Mouse (Mus musculus) stomach, embryonic 16.5 days (tissue): ENCODE measurements around the gene Mapk8ip1. TPM values are rescaled to one million over a fixed set of nuclear protein-coding genes. Genes with fewer than 3 reads are reported as not detected.

Experiments
- ATAC-seq: fragments of 200-750 bp; cut with Nextera tagmentation; 2 replicates; pipeline ENCODE4 v1.8.0; 2017; ENCODE audit warnings: moderate number of reproducible peaks, moderate TSS enrichment; ENCODE audit not compliant: insufficient read depth, low FRiP score
- H3K27ac ChIP-seq: fragments of 300-500 bp; sonication (generic); 2 replicates; pipeline ENCODE4 v1.5.1; 2014; ENCODE audit warnings: low read length
- H3K27me3 ChIP-seq: fragments of 300-500 bp; sonication (generic); 2 replicates; pipeline ENCODE4 v1.6.1; 2014; ENCODE audit warnings: low read length, control low read depth, mixed read lengths; ENCODE audit not compliant: control insufficient read depth, insufficient read depth
- H3K36me3 ChIP-seq: fragments of 300-500 bp; sonication (generic); 2 replicates; pipeline ENCODE4 v1.6.1; 2014; ENCODE audit warnings: low read length; ENCODE audit not compliant: control insufficient read depth, insufficient read depth
- H3K4me1 ChIP-seq: fragments of 300-500 bp; sonication (generic); 2 replicates; pipeline ENCODE4 v1.6.1; 2014; ENCODE audit warnings: low read length, control low read depth, mixed read lengths; ENCODE audit not compliant: control insufficient read depth, insufficient read depth
- H3K4me2 ChIP-seq: fragments of 300-500 bp; sonication (generic); 2 replicates; pipeline ENCODE4 v1.6.1; 2014; ENCODE audit warnings: low read depth, low read length, mixed read lengths
- H3K4me3 ChIP-seq: fragments of 300-500 bp; sonication (generic); replicated peaks from 2 replicates; pipeline ENCODE4 v1.5.1; 2014; ENCODE audit warnings: mild to moderate bottlenecking, low read length
- H3K9ac ChIP-seq: fragments of 300-500 bp; sonication (generic); 2 replicates; pipeline ENCODE4 v1.6.1; 2014; ENCODE audit warnings: low read length
- H3K9me3 ChIP-seq: fragments of 300-500 bp; sonication (generic); replicated peaks from 2 replicates; pipeline ENCODE4 v1.6.1; 2016; ENCODE audit warnings: low read length, control low read depth; ENCODE audit not compliant: control insufficient read depth
- WGBS: fragments of 180-500 bp; shearing (Covaris S2); extraction: QIAGEN DNeasy Blood & Tissue Kit; methylation state at CpG from one replicate; pipeline ENCODE4 v1.1.7; 2014; 5-methylcytosine and 5-hydroxymethylcytosine counted together
- polyA plus RNA-seq: library from polyadenylated mRNA; unstranded; fragments of >200 nt; fragmentation: Nextera tagmentation; extraction: Ambion mirVana; gene quantifications from 2 replicates; pipeline ENCODE4 v1.2.1, GENCODE M21; 2015

Mapk8ip1 gene
- polyA plus RNA-seq, 1 experiment from 2014 or later: 14.9 TPM

- 89% methylated on average over 8 of the region's 8 CpGs for WGBS
- H3K9me3 ChIP-seq: no peaks in the 10 kb centered on the region
- no peaks in the 10 kb centered on the region for H3K27me3 ChIP-seq
- no peak for ATAC-seq
- no peak overlapping the region for H3K27ac ChIP-seq
- H3K4me2 ChIP-seq: no peak overlapping the region
- H3K9ac ChIP-seq: no peak overlapping the region
- H3K4me1 ChIP-seq: no peaks in the 10 kb centered on the region
- H3K4me3 ChIP-seq: no peak overlapping the region
- H3K36me3 ChIP-seq: 0 out of 2 replicates have a peak, but pooled peaks cover 13% of the 10 kb centered on the region
Measured at GRCm38 (mm10) chr2:92361795-92362194, 39.3 kb downstream of the Mapk8ip1 start.

- Histone ChIP-seq H3K9me3 (no peaks in the 10 kb centered on the region), H3K4me3 (no peak overlapping the region), H3K4me2 (no peak overlapping the region), H3K9ac (no peak overlapping the region), H3K27me3 (no peaks in the 10 kb centered on the region), H3K36me3 (0 out of 2 replicates have a peak, but pooled peaks cover 14% of the 10 kb centered on the region), H3K27ac (no peak overlapping the region; the same call in 1 of the 2 replicates), H3K4me1 (no peaks in the 10 kb centered on the region)
- ATAC-seq: peak; percentile 44; the same call in 1 of the 2 replicates
- 29% methylated on average over 12 of the region's 12 CpGs for WGBS
Measured at GRCm38 (mm10) chr2:92360893-92361292, 40.2 kb downstream of the Mapk8ip1 start.

- H3K4me1 ChIP-seq: no peaks in the 10 kb centered on the region
- no peak overlapping the region for H3K4me2 ChIP-seq
- no peaks in the 10 kb centered on the region for H3K27me3 ChIP-seq
- 72% methylated on average over 25 of the region's 25 CpGs for WGBS
- no peak overlapping the region for H3K4me3 ChIP-seq
- H3K36me3 ChIP-seq: 0 out of 2 replicates have a peak, but pooled peaks cover 14% of the 10 kb centered on the region
- H3K27ac ChIP-seq: peak overlapping the region; percentile 34; the same call in 1 of the 2 replicates
- no peak for ATAC-seq
- H3K9me3 ChIP-seq: no peaks in the 10 kb centered on the region
- H3K9ac ChIP-seq: no peak overlapping the region
Measured at GRCm38 (mm10) chr2:92360186-92360823, 40.8 kb downstream of the Mapk8ip1 start.

GRCm38 (mm10) chr2:92359301-92359700, 41.8 kb downstream of the Mapk8ip1 start:
- Histone ChIP-seq H3K27ac (no peak overlapping the region), H3K4me1 (no peaks in the 10 kb centered on the region), H3K9ac (no peak overlapping the region), H3K36me3 (0 out of 2 replicates have a peak, but pooled peaks cover 14% of the 10 kb centered on the region), H3K27me3 (no peaks in the 10 kb centered on the region), H3K4me2 (no peak overlapping the region), H3K4me3 (no peak overlapping the region), H3K9me3 (no peaks in the 10 kb centered on the region)
- ATAC-seq: no peak
- 88% methylated on average over 2 of the region's 2 CpGs for WGBS

GRCm38 (mm10) chr2:92354224-92354623, 46.8 kb downstream of the Mapk8ip1 start:
- H3K9me3 ChIP-seq: no peaks in the 10 kb centered on the region
- H3K36me3 ChIP-seq: 0 out of 2 replicates have a peak, but pooled peaks cover 14% of the 10 kb centered on the region
- WGBS: 57% methylated on average over 6 of the region's 6 CpGs
- no peak overlapping the region for H3K4me3 ChIP-seq
- no peak for ATAC-seq
- H3K4me1 ChIP-seq: no peaks in the 10 kb centered on the region
- H3K4me2 ChIP-seq: no peak overlapping the region
- H3K9ac ChIP-seq: no peak overlapping the region
- H3K27me3 ChIP-seq: no peaks in the 10 kb centered on the region
- H3K27ac ChIP-seq: no peak overlapping the region

- Histone ChIP-seq H3K9ac (no peak overlapping the region), H3K4me3 (no peak overlapping the region), H3K9me3 (no peaks in the 10 kb centered on the region), H3K36me3 (0 out of 2 replicates have a peak, but pooled peaks cover 14% of the 10 kb centered on the region), H3K27ac (no peak overlapping the region), H3K4me1 (no peaks in the 10 kb centered on the region), H3K4me2 (no peak overlapping the region), H3K27me3 (no peaks in the 10 kb centered on the region)
- 90% methylated on average over 5 of the region's 5 CpGs for WGBS
- ATAC-seq: no peak
Measured at GRCm38 (mm10) chr2:92353402-92353801, 47.7 kb downstream of the Mapk8ip1 start.

- H3K9me3 ChIP-seq: no peaks in the 10 kb centered on the region
- WGBS: 45% methylated on average over 5 of the region's 5 CpGs
- no peak for ATAC-seq
- no peaks in the 10 kb centered on the region for H3K36me3 ChIP-seq
- no peak overlapping the region for H3K4me2 ChIP-seq
- no peaks in the 10 kb centered on the region for H3K4me1 ChIP-seq
- no peaks in the 10 kb centered on the region for H3K27me3 ChIP-seq
- H3K27ac ChIP-seq: no peak overlapping the region
- H3K9ac ChIP-seq: no peak overlapping the region
- no peak overlapping the region for H3K4me3 ChIP-seq
Measured at GRCm38 (mm10) chr2:92350686-92351085, 50.4 kb downstream of the Mapk8ip1 start.

- Histone ChIP-seq H3K4me2 (no peak overlapping the region), H3K4me1 (no peaks in the 10 kb centered on the region), H3K9me3 (no peaks in the 10 kb centered on the region), H3K27me3 (no peaks in the 10 kb centered on the region), H3K9ac (no peak overlapping the region), H3K4me3 (no peak overlapping the region), H3K27ac (no peak overlapping the region), H3K36me3 (0 out of 2 replicates have a peak, but pooled peaks cover 2% of the 10 kb centered on the region)
- 57% methylated on average over 6 of the region's 6 CpGs for WGBS
- no peak for ATAC-seq
Measured at GRCm38 (mm10) chr2:92349589-92350425, 51.3 kb downstream of the Mapk8ip1 start.

GRCm38 (mm10) chr2:92347191-92347590, 53.9 kb downstream of the Mapk8ip1 start:
- Histone ChIP-seq H3K4me2 (no peak overlapping the region), H3K4me3 (no peak overlapping the region), H3K27me3 (no peaks in the 10 kb centered on the region), H3K36me3 (0 out of 2 replicates have a peak, but pooled peaks cover 5% of the 10 kb centered on the region), H3K4me1 (no peaks in the 10 kb centered on the region), H3K27ac (no peak overlapping the region), H3K9ac (no peak overlapping the region), H3K9me3 (no peaks in the 10 kb centered on the region)
- no peak for ATAC-seq
- WGBS: 84% methylated on average over 2 of the region's 2 CpGs
